Mouse (Mus musculus) CH12.LX (cell line): ENCODE results near the gene Ninj1.

ENCODE experiments used
- CTCF ChIP-seq, 2 experiments: IDR thresholded peaks in 1 of 2; conservative IDR thresholded peaks in 1 of 2; 2 replicates each; pipeline ENCODE4 v1.5.1; 2011 to 2012; ENCODE audit warnings: low read depth in 2 of 2, low read length in 2 of 2, improper control_type of control experiment in 1 of 2, inconsistent platforms in 1 of 2, mild to moderate bottlenecking in 1 of 2, moderate library complexity in 1 of 2
- EP300 ChIP-seq: IDR thresholded peaks from 2 replicates; pipeline ENCODE4 v1.6.1; 2011; ENCODE audit warnings: low read length, improper control_type of control experiment
- MAFK ChIP-seq: IDR thresholded peaks from 2 replicates; pipeline ENCODE4 v1.6.1; 2011; ENCODE audit warnings: low read length, improper control_type of control experiment; ENCODE audit not compliant: insufficient replicate concordance
- MXI1 ChIP-seq: IDR thresholded peaks from 2 replicates; pipeline ENCODE4 v1.6.1; 2011; ENCODE audit warnings: mild to moderate bottlenecking, low read depth, low read length, improper control_type of control experiment
- POLR2A ChIP-seq: IDR thresholded peaks from 2 replicates; pipeline ENCODE4 v1.6.1; 2011; ENCODE audit warnings: low read depth, mild to moderate bottlenecking, improper control_type of control experiment, low read length
- POLR2AphosphoS2 ChIP-seq: IDR thresholded peaks from 2 replicates; pipeline ENCODE4 v1.6.1; 2011; ENCODE audit warnings: low read depth, low read length, improper control_type of control experiment
- USF1 ChIP-seq: IDR thresholded peaks from 2 replicates; pipeline ENCODE4 v1.6.1; 2014; ENCODE audit warnings: low read depth, mild to moderate bottlenecking, inconsistent platforms, low read length, improper control_type of control experiment
- USF2 ChIP-seq: conservative IDR thresholded peaks from 2 replicates; pipeline ENCODE4 v1.6.1; 2011; ENCODE audit warnings: low read depth, low read length, improper control_type of control experiment
- ZMIZ1 ChIP-seq: IDR thresholded peaks from 2 replicates; pipeline ENCODE4 v1.6.1; 2012; ENCODE audit warnings: low read depth, mild to moderate bottlenecking, inconsistent platforms, low read length, improper control_type of control experiment

DNA sequence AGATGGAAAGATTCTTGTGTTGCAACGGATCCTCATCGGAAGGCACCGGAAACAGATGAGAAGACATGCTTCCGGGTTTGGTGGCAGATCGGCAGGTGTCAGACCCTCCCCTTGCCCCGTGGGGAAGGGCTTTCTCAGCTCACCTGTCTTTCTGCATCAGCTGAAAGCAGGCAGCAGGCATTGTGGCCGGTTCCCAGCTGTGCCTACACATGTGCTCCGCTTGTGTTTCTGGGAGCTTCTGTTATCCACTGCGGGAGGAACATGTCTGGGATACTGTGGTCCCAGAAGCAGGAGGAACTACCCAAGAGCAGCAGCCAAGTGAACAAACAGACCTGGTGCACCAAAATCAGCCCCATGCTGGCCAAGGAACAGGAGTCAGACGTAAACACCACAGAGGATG, 11.8 kb upstream of the Ninj1 start:
- no peak for TF ChIP-seq CTCF (conservative IDR thresholded peaks at IDR 0.05 in 1 of 2, IDR thresholded peaks at IDR 0.05 in 1 of 2; ENCODE audit: low read depth in 2 of 2, low read length in 2 of 2)
- no peak for TF ChIP-seq MAFK
- TF ChIP-seq ZMIZ1, result no peak
- TF ChIP-seq EP300, result no peak
- no peak for TF ChIP-seq POLR2AphosphoS2
- TF ChIP-seq MXI1, result no peak
- no peak for TF ChIP-seq USF2
- no peak for TF ChIP-seq POLR2A
- no peak for TF ChIP-seq USF1
